Mouse (Mus musculus) layer of hippocampus, adult 18-20 months (tissue): Measurements from ENCODE around the gene A930017K11Rik. TPM values are rescaled to one million over a fixed set of nuclear protein-coding genes. Genes with fewer than 3 reads are reported as not detected.

Experiments used
- DNase-seq, 2 experiments: peaks; one replicate each; pipeline ENCODE4 v3.0.0; 2022; ENCODE audit warnings: low spot score in 2 of 2
- total RNA-seq, 2 experiments: library from RNA; stranded (reverse); gene quantifications; 2 replicates each; pipeline ENCODE4 v1.2.3; 2021

A930017K11Rik gene
- total RNA-seq, 2 experiments from 2014 or later = 0.99 TPM

GRCm38 (mm10) chr17:25959630-25960467 lies 7.5 kb upstream of the A930017K11Rik start:
- no peak for DNase-seq

- DNase-seq = no peak
Observed at GRCm38 (mm10) chr17:25958771-25959494, 6.6 kb upstream of the A930017K11Rik start.

- DNase-seq = no peak
Observed at GRCm38 (mm10) chr17:25957586-25958051, 5.3 kb upstream of the A930017K11Rik start.

- DNase-seq = no peak
Observed at GRCm38 (mm10) chr17:25956631-25957030, 4.3 kb upstream of the A930017K11Rik start.

- no peak for DNase-seq
Observed at GRCm38 (mm10) chr17:25956201-25956600, 3.8 kb upstream of the A930017K11Rik start.

GRCm38 (mm10) chr17:25955736-25956135 lies 3.4 kb upstream of the A930017K11Rik start:
- no peak for DNase-seq

- DNase-seq = no peak
Observed at GRCm38 (mm10) chr17:25954671-25955070, 2.3 kb upstream of the A930017K11Rik start.

- no peak for DNase-seq
Observed at GRCm38 (mm10) chr17:25953161-25953560, 796 bp upstream of the A930017K11Rik start.

GRCm38 (mm10) chr17:25951225-25951802 lies 1.1 kb downstream of the A930017K11Rik start:
- no peak for DNase-seq

- DNase-seq = no peak
Observed at GRCm38 (mm10) chr17:25950706-25951105, 1.7 kb downstream of the A930017K11Rik start.

- DNase-seq = no peak
Observed at GRCm38 (mm10) chr17:25949981-25950380, 2.4 kb downstream of the A930017K11Rik start.

GRCm38 (mm10) chr17:25948051-25948450 lies 4.3 kb downstream of the A930017K11Rik start:
- no peak for DNase-seq

- no peak for DNase-seq
Observed at GRCm38 (mm10) chr17:25947576-25947975, 4.8 kb downstream of the A930017K11Rik start.

- DNase-seq = no peak
Observed at GRCm38 (mm10) chr17:25946891-25947290, 5.5 kb downstream of the A930017K11Rik start.

GRCm38 (mm10) chr17:25946349-25946748 lies 6.0 kb downstream of the A930017K11Rik start:
- DNase-seq = no peak

GRCm38 (mm10) chr17:25945517-25946155 lies 6.7 kb downstream of the A930017K11Rik start:
- no peak for DNase-seq

- no peak for DNase-seq
Observed at GRCm38 (mm10) chr17:25944366-25945163, 7.8 kb downstream of the A930017K11Rik start, which contains the start of the genes Pigq and Nhlrc4. TSS of gene Pigq (minus strand) at chr17:25944936. TSS of gene Nhlrc4 (minus strand) at chr17:25944961.

- no peak for DNase-seq
Observed at GRCm38 (mm10) chr17:25943769-25944168, 8.6 kb downstream of the A930017K11Rik start.

- DNase-seq = no peak
Observed at GRCm38 (mm10) chr17:25943221-25943620, 9.1 kb downstream of the A930017K11Rik start.

GRCm38 (mm10) chr17:25942597-25943151 lies 9.7 kb downstream of the A930017K11Rik start:
- DNase-seq = no peak
